Mouse (Mus musculus): ENCODE measurements around the gene Tmem169.

Gene Tmem169

DNA sequence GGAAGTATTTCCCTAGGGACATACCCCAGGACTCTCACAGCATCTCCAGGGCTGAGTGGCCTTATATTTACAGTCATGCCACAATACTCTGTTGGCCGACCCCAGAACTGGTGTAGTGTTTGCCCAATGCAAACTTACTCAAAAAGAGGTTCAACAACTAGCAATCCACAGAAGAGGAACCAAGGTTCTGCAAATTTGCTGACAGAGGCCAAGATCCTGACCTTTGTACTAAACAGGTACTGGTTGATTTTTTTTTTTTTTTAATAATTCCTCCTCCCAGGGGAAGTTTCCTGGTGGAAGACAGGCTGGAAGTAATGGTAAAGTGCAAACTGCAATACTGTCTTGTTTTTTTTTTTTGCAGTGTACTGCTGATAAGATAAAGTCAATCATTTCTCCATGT lies 1.6 kb upstream of the Tmem169 start:
- in situ Hi-C loops (cut with MboI, MseI) = loop anchor here in 1 of 2 experiments (10.0 kb wide), 1 partner anchor 432 kb away; the partner anchor contains the start of gene Rpl37a

DNA sequence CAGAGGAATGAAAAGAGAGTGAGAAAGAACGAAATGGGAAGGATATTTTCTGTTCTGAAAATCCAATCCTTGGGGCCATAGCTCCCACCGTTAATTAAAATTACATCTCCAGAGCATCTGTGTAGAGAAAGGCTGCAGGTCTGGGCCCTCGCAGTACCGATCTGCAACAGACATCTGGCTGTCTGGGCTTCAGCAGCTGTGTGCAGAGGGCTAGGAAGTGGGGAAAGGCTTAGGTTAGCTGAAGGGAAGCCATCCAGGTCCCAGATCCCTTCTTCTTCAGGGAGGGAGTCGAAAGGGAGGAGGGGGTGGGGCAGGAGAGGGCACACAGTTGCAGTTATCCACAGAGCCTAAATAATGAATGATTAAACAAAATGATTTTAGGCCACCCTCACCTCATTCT lies 370 bp downstream of the Tmem169 start:
- in situ Hi-C loops (cut with MboI, MseI) = loop anchor here in 1 of 2 experiments (10.0 kb wide), 1 partner anchor 430 kb away; the partner anchor contains the start of gene Rpl37a

DNA sequence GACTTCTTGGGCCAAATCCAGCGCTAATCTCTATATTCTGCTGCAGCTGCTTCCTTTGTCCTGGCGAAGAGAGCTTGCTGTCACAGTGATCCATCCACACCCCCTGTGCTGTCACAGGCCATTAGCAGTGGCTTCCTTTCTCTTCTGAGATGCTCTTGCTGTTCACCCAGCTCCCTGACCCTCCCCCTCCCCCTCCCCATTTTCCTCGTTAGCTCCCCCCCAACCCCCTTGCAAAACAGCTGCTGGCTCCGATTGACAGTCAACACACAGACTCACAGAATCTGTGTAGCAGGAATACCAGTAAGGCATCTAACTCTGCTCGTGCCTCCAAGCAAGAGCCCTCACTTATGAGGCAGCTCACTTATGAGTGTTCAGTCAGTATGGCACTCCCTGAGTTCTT lies 2.7 kb downstream of the Tmem169 start:
- in situ Hi-C loops (cut with MboI, MseI) = loop anchor here in 1 of 2 experiments (10.0 kb wide), 1 partner anchor 428 kb away; the partner anchor contains the start of gene Rpl37a

DNA sequence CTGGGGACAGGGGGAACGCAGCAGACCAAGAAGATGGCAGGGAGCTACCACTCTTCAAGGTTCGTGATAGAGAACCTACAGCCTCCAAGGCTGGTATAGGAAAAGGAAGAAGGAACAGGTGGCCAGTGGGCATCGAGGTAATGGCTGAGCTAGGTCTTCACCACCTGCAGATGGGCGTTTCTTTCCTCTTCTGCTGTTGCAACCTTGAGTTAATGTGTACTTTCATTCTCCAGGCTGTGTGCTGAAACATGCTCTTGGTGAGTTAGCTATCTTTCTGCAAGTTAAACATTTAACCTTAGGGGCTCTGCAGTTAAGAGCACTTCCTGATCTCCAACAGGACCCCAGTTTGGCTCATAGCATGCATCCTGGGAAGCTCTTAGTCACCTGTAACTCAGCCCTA lies 3.7 kb downstream of the Tmem169 start:
- in situ Hi-C loops (cut with MboI, MseI) = loop anchor here in 1 of 2 experiments (10.0 kb wide), 1 partner anchor 427 kb away; the partner anchor contains the start of gene Rpl37a

DNA sequence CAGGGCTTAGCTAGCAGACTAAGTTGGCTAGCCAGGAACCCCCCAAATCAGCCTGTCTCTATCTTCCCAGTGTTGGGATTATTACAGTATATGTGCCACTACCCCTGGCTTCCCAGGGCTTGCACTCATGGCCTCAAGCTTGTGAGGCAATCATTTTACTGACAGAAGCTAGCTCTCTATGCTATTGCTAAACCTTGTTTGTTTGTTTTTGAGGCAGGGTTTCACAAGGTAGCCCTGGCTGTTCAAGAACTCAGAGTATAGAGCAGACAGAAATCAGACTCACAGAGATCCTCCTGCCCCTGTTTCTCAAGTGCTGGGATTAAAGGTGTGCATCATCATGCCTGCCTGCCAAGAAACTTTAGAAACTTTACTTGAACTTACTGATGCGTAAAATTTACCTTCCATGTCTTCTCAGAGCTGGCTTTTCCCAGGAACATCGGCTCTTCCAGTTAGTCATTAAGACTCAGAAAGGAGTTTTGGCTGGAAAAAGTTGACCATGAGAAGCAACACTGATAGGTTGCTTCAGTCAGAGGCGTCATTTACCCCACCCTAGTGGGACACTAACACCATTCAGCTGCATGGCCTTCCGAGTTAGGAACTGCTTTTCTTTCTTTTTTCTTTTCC lies 4.5 kb downstream of the Tmem169 start:
- in situ Hi-C loops (cut with MboI, MseI) = loop anchor here in 1 of 2 experiments (10.0 kb wide), 1 partner anchor 426 kb away; the partner anchor contains the start of gene Rpl37a

DNA sequence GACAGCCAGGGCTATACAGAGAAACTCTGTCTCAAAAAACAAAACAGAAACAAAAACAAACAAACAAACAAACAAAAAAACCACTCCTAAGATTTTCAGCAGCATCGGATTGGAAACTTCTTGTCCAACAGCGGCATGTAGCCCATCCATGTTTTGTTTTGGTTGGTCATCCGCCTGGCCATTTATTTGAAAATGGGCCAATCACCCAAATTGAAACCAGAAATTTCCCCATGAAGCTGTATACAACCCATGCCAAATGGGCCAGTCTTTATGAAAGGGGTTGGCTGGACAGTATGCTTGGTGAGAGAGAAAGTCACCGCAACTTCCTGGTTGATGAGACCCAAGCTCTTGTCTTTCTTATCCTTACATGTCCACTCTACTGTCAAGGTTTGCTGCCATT lies 6.7 kb downstream of the Tmem169 start:
- in situ Hi-C loops (cut with MboI, MseI) = no loop called here

DNA sequence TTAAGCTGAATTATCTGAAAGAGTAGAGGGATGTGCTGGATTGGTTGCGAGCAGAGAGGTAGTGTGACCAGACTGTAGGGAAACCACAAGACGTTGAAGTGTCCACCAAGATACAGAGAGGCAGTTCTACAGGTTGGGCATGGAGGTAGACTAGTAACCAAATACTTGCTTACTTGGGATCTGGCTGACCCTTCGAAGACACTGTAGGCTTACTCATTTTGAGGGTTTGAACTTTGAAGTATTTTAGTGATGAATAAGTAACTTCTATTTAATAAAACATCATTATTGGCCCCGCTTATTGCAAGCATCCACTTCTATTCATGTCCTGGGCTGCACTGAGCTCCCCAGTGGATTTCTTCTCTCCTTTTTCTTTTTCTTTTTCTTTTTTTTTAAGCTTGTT lies 7.3 kb downstream of the Tmem169 start:
- in situ Hi-C loops (cut with MboI, MseI) = no loop called here

DNA sequence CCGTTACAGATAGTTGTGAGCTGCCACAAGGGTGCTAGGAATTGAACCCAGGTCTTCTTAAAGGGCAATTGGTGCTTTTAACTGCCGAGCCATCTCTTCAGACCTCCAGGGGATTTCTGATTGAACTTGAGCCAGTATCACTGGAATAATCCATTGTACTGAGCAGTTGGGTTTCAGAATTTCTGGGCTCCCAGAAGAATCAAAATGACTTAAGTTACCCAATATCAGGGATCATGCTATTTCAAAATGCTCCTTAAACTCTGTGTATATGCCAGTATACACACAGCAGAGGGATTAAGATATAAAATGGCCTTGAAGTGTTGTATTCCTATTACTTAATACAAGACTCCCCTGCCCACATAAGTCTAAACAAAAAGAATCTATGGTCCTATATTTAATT lies 7.8 kb downstream of the Tmem169 start:
- in situ Hi-C loops (cut with MboI, MseI) = no loop called here

DNA sequence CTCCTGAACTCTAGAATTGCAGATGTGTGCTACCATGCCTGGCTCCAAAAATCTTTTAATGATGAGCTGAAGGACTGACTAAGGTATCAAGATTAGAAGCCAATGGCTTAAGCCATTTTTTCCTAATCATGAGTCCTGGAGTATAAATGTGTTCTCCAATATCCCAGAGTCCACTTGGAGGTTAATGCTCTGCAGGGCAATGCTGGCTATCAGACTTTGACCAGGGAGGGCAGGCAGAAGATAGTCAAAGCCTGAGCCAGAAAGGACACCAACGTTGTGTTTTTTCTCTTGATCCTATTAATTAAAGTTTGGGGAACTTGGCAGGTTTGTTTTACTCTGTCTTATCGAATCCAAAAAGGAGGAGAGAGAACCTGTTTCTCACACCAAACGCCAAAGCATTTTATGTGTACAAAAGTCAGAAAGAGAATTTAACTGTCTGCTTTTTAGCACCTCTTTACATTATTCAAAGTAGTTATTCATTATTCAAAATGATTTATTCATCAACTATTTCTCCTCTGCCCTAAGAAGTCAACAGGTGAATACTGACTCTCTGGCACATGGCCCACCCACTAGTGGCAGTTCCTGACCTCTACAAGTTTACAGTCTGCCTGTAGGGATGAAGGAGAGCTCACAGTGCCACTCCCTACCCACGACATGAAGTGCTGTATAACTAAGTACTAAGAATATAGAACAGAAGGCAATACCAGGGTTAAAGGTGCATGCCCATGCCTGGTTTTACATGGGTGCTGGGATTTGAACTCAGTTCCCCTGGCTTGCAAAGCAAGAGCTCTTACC lies 9.9 kb downstream of the Tmem169 start:
- in situ Hi-C loops (cut with MboI, MseI) = no loop called here

DNA sequence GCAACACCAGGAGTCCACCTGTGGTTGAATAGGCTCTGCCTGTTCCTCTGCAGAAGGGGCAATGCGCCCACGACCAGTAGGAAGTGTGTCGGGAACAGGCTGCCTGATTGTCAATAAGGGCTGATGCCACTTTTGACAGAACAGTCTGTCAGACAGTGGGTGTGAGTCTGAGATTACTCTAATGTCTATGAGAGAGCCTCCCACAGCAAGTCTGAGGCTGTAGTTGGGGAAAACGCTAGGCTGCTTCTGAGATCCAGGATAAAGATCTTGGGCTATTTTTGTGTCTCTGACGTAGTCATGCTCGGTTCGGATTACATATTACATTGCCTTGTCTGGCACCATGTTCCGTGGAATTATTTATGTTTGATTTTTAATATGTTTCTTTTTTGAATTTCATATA lies 11.6 kb downstream of the Tmem169 start:
- in situ Hi-C loops (cut with MboI, MseI) = no loop called here

DNA sequence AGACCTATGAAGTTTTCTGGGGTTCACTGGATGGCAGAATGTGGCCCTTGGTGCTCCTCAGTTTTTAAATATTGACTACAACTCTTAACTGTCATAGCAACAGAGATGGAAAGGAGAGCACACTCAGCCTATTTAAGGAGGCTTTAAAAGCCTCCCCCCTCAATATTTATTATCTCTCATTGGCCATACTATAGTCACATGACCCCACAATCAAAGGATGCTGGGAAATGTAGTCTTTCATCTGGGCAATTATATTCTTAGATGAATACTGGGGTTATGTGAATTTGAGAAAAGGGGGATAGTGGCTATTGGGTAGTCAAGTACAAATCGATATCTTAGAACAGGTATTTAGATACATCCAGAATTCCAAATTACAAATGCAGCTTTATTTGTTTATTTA lies 17.7 kb downstream of the Tmem169 start:
- in situ Hi-C loops (cut with MboI, MseI) = loop anchor here (10.0 to 25.0 kb wide), 3 partner anchors 413 to 747 kb away; partner anchors contain the start of genes Atic (in 1 of the 2), Igfbp5 (in 1 of the 2) and Rpl37a (in 1 of the 2)

DNA sequence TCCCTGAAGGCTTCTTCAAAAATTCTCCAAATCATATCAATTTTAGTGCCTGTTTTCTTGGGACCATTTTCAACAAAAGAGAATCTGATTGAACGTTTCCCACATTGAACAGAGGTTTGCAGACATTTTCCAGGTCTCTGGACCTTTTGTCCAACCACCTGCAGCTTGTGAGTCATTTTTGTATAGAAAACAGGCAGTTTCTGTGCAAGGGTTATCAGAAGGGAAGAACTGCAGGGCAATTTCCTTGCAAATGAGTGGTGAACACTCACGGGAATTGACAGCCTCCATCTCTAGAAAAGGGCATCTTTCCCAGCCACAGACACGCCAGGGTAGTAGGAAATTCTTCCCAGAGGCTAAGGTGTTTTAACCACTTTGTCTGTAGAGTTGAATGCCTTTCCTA lies 22.1 kb downstream of the Tmem169 start:
- in situ Hi-C loops (cut with MboI, MseI) = loop anchor here (5.0 to 25.0 kb wide), 4 partner anchors 276 to 751 kb away; partner anchors contain the start of genes Atic (in 1 of the 2), Igfbp5 (in 1 of the 2), Rpl37a (in 1 of the 2) and Smarcal1 (in 1 of the 2)

DNA sequence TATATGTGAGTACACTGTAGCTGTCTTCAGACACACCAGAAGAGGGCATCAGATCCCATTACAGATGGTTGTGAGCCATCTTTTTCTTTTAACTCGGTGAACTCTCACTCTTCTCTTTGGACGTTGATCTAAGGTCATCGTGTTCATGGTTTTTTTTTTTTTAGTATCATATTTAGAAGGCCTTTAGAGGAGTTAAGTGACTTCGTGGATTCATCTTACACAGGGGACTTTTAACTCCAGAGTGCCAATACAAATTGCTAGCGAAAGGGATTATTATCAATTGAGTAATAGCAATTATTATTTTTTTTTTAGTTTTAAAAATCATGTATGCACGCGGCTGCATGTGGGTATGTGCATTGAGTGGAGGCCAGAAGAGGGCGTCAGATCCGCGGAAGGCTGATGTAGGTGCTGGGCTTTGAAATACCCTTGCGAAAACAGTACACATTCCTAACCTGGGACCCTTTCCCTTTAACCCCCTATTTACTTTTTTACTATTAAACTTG lies 22.6 kb downstream of the Tmem169 start:
- in situ Hi-C loops (cut with MboI, MseI) = loop anchor here (5.0 to 25.0 kb wide), 4 partner anchors 276 to 752 kb away; partner anchors contain the start of genes Atic (in 1 of the 2), Igfbp5 (in 1 of the 2), Rpl37a (in 1 of the 2) and Smarcal1 (in 1 of the 2)

DNA sequence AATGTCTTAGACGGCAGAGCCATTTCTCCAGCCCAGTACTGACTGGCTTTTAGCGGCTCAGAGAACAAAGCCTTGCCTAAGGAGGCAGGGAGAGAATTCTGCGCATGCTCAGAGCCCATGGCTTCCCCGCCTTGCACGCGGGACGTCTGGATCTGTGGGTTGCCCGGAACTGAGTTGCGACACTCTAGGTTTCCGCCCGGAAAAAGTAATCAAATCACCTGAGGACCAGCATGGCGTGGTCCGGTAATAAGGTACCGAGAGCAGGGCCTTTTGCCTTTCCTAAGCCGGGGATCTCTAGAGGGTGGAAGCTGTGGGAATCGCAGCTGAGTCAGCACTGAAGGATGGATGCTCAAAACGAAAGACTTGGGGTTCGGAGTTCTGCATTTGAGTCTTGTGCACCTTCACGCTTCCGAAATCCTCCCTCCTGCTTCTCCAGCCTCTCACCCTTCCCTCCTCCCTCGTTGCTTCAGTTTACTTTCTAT lies 23.2 kb downstream of the Tmem169 start, which contains the start of gene Xrcc5:
Xrcc5 (plus strand) TSS at position 105 of the 482 bp plus-strand sequence.
- in situ Hi-C loops (cut with MboI, MseI) = loop anchor here (5.0 to 25.0 kb wide), 4 partner anchors 275 to 753 kb away; partner anchors contain the start of genes Atic (in 1 of the 2), Igfbp5 (in 1 of the 2), Rpl37a (in 1 of the 2) and Smarcal1 (in 1 of the 2)

DNA sequence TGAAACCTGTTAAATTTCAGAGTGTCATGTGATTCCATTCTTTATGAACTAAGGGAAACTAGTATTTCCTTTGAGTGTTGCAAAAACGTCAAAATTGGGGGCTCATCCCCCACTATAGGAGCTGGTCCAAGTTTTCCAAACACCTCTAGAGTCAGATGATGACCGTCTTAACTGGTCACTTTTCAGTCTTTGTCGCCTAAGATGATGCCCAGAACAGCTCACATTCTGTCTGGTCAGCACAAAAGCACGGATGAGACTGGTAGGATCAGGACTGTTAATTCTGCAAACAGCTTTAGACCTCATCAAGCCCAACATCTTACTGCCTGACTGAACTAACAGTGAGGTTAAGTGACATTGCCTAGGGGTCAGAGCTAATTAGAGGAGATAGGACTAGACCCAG lies 24.8 kb downstream of the Tmem169 start:
- in situ Hi-C loops (cut with MboI, MseI) = loop anchor here (5.0 to 25.0 kb wide), 4 partner anchors 273 to 754 kb away; partner anchors contain the start of genes Atic (in 1 of the 2), Igfbp5 (in 1 of the 2), Rpl37a (in 1 of the 2) and Smarcal1 (in 1 of the 2)

DNA sequence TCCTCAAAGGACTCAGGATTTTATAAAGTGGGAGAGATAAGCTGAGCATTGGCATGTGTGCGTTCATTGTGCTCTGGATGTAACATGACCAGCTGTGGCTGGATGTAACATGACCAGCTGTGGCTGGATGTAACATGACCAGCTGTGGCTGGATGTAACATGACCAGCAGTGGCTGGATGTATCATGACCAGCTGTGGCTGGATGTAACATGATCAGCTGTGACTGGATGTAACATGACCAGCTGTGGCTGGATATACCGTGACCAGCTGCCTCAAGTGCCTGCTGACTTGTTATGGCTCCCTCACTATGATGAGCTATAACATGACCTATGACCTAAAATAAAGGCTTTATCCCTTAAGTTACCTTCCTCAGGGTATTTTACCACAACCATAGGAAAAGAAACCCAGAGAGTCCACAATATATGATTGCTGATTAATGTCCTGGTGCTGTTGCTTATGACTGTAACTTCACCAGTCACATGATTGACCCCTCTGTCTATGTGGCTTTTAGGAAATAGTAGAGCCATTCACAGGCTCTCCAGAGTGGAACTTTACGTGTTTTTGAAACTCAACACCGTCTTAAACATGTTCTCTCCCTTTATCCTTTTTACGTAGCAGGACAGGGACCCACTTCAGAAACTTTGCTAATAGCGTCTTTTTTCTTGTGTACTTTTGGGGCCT lies 25.7 kb downstream of the Tmem169 start:
- in situ Hi-C loops (cut with MboI, MseI) = loop anchor here (5.0 to 25.0 kb wide), 5 partner anchors 272 to 755 kb away; partner anchors contain the start of genes Atic (in 1 of the 2), Igfbp5 (in 1 of the 2), Rpl37a (in 1 of the 2) and Smarcal1 (in 1 of the 2)

DNA sequence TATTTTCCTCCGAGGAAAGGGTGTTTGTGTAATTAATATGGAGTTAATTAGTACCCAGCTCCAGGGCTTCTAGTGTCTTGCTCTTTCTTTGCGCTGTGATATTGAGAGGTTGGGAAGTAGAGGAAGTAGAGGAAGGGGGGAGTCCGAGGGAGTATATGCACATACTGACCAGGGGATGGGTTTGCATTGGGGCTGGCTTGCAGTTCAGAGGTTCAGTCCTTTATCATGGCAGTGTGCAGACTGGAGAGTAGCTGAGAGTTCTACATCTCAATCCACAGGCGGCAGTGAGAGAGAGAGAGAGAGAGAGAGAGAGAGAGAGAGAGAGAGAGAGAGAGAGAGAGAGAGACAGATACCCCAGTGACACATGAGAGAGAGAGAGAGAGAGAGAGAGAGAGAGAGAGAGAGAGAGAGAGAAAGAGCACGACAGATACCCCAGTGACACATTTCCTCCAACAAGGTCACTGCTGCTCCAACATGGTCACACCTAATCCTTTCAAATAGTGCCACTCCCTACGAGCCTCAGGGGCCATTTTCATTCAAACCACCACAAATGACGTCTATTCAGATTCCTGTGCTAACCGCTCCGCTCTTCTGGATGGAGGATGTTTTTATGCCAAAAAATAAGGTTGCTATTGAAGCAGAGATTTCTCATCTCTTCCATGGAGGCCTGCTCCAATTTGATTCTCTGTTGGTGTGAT lies 28.7 kb downstream of the Tmem169 start:
- in situ Hi-C loops (cut with MboI, MseI) = loop anchor here (10.0 to 25.0 kb wide), 2 partner anchors 549 to 552 kb away; partner anchors contain the start of gene Igfbp5 (in 1 of the 2)

DNA sequence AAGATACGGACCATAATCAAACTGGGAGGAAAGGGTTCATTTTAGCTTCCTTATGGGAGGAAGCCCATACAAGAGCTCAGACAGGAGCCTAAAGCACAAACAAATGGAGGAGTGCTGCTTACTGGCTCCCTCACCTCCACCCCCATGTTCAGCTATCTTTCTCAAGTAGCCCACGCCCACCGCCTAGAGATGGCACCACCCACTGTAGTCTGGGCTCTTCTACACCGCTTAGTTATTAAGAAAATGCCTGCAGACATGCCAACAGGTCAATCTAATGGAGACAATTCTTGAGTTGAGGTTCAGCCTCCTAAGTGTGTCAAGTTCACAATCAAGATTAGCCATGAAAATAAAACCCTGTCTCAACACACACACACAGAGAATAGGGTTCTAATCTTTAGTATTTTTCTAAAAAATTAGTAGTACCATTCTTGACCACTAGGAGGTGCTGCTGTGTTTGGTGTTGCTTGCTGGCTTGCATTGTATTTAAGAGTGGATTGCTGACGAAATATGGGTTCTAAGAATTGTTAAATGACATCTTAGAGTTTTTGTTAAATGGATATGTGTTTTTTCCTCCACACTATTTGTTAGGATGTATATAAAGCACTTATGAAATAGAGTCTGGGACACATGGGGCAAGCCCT lies 29.4 kb downstream of the Tmem169 start:
- in situ Hi-C loops (cut with MboI, MseI) = loop anchor here (10.0 to 25.0 kb wide), 2 partner anchors 549 to 551 kb away; partner anchors contain the start of gene Igfbp5 (in 1 of the 2)

DNA sequence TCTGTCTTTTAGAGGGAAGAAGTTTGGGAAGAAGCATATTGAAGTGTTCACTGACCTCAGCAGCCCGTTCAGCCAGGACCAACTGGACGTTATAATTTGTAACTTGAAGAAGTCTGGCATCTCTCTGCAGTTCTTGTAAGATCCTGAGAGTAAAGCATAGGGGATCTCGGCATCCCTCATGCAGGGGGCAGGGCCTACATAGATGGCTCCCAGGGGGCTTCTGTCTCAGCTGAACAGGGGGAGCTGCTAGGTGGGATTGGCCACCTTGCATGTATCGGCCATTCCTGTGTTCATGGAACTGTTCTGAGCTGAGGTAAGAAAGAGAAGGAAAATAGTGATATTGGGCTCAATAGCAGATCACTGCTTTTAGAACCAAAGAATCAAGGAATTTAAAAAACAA lies 31.3 kb downstream of the Tmem169 start:
- in situ Hi-C loops (cut with MboI, MseI) = loop anchor here (5.0 to 25.0 kb wide), 3 partner anchors 257 to 549 kb away; partner anchors contain the start of gene Igfbp5 (in 1 of the 2)
